ENCODE assay signal across 30 mouse cellular contexts in the genomic region with DNA sequence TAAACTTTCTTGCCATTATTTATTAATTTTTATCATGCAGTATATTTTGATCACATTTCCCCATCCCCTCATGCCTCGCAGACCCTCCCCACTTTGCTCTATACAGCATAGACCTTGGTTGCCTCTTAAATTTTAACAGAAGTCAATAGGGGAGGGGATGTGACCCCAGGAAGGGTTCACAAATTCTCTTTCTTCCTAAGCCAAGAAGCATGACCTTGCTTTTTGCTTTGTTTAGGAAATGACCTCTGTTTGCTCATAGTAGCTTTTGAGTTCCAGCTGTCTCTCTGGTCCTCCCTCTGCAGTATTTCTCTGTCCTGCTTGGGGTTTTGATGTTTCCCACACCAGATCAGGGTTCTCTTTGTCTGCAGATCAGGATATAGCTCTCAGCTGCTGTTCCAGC. TPM values are rescaled to one million over a fixed set of nuclear protein-coding genes. Genes with fewer than 3 reads are reported as not detected.
"Had no signal": no experiment of that assay in that cellular context is flagged by ENCODE, and none has a peak within 500 bp of the region (broad histone marks: within the 10 kb centered on the region; RNA-seq: fewer than 3 reads in every experiment).

No protein-coding gene starts in this region.

- H3K27me3 ChIP-seq: heart, embryonic 13.5 days; heart, embryonic 15.5 days; hindbrain, embryonic 13.5 days; hindbrain, embryonic 15.5 days; limb, embryonic 12.5 days had no signal

- H3K4me2 ChIP-seq: heart, embryonic 11.5 days; heart, embryonic 13.5 days; heart, embryonic 15.5 days; hindbrain, embryonic 13.5 days; hindbrain, embryonic 15.5 days; limb, embryonic 12.5 days had no signal

- DNase-seq: forebrain, postnatal 0 days; gastrocnemius, postnatal 14 days; gastrocnemius, postnatal 36 days; heart, adult 11 months; heart, adult 2 months; heart, postnatal 14 days; heart, postnatal 36 days; kidney, adult 18-20 months; kidney, adult 8-10 months; kidney, postnatal 10 days; kidney, postnatal 25 days; kidney, postnatal 4 days had no signal

- H3K36me3 ChIP-seq: heart, embryonic 13.5 days; heart, embryonic 15.5 days; hindbrain, embryonic 13.5 days; hindbrain, embryonic 15.5 days; limb, embryonic 10.5 days; limb, embryonic 12.5 days had no signal

- ATAC-seq: forebrain, postnatal 0 days; hindbrain, postnatal 0 days; intestine, postnatal 0 days had no signal

- H3K4me1 ChIP-seq: heart, embryonic 13.5 days; heart, embryonic 15.5 days; hindbrain, embryonic 13.5 days; hindbrain, embryonic 15.5 days; limb, embryonic 10.5 days; limb, embryonic 12.5 days had no signal

- H3K9me3 ChIP-seq: heart, embryonic 13.5 days; heart, embryonic 15.5 days; hindbrain, embryonic 13.5 days; hindbrain, embryonic 15.5 days; limb, embryonic 10.5 days; limb, embryonic 12.5 days had no signal

- H3K9ac ChIP-seq: forebrain, postnatal 0 days; heart, embryonic 13.5 days; heart, embryonic 15.5 days; hindbrain, embryonic 13.5 days; hindbrain, embryonic 15.5 days; limb, embryonic 12.5 days had no signal

- H3K4me3 ChIP-seq: heart, adult 2 months; heart, embryonic 13.5 days; heart, embryonic 15.5 days; hindbrain, embryonic 13.5 days; hindbrain, embryonic 15.5 days; layer of hippocampus, adult 2 months; left cerebral cortex, adult 2 months; limb, embryonic 10.5 days; limb, embryonic 12.5 days had no signal

- H3K27ac ChIP-seq: heart, adult 2 months; heart, embryonic 13.5 days; heart, embryonic 15.5 days; hindbrain, embryonic 13.5 days; hindbrain, embryonic 15.5 days; hindbrain, postnatal 0 days; layer of hippocampus, adult 2 months; left cerebral cortex, adult 2 months; limb, embryonic 10.5 days; limb, embryonic 12.5 days had no signal

RNA-seq across cellular contexts. Expression of a gene that starts 12.6 kb away (rescaled TPM):
- total RNA-seq: forebrain, postnatal 0 days; gastrocnemius, postnatal 14 days; gastrocnemius, postnatal 36 days; hematopoietic stem cell, adult 5-6 weeks; layer of hippocampus, adult 2 months; layer of hippocampus, postnatal 10 days; layer of hippocampus, postnatal 25 days had no signal
- polyA plus RNA-seq: heart, embryonic 15.5 days; heart, postnatal 0 days; hindbrain, embryonic 13.5 days; hindbrain, embryonic 15.5 days; limb, embryonic 10.5 days; limb, embryonic 12.5 days; limb, embryonic 14.5 days had no signal

RNA-seq across cellular contexts. Expression of a gene that starts 40.7 kb away (rescaled TPM):
- total RNA-seq: gastrocnemius, adult 18-20 months; gastrocnemius, adult 8-10 months; gastrocnemius, postnatal 14 days; gastrocnemius, postnatal 36 days; heart, postnatal 36 days; hematopoietic stem cell, adult 5-6 weeks had no signal
- polyA plus RNA-seq: heart, postnatal 0 days had no signal
